Mouse (Mus musculus) heart, embryonic 14.5 days (tissue): ENCODE measurements at regions not wholly inside any gene's neighbourhood (a gene's known extent, or its start where the extent isn't known, plus 50 kb on each side); places are given as distances from the start of the nearest gene placed in this dataset.

ENCODE experiments used
- ATAC-seq: fragments of 200-750 bp; cut with Nextera tagmentation; 2 replicates; pipeline ENCODE4 v1.8.0; 2017; ENCODE audit warnings: low read depth, moderate TSS enrichment; ENCODE audit not compliant: insufficient number of reproducible peaks, insufficient read depth, low FRiP score
- H3K27ac ChIP-seq, 2 experiments: fragments of 200-500 bp in 1 of 2; fragments of 300-500 bp in 1 of 2; sonication (generic) in 1 of 2; replicated peaks in 1 of 2; 2 replicates each; pipeline ENCODE4 v1.5.1; 2012 to 2014; ENCODE audit warnings: low read depth in 2 of 2, low read length in 2 of 2, control low read depth in 1 of 2, mild to moderate bottlenecking in 1 of 2, mixed read lengths in 1 of 2; ENCODE audit not compliant: control insufficient read depth in 1 of 2, insufficient read depth in 1 of 2
- H3K27me3 ChIP-seq: fragments of 300-500 bp; sonication (generic); 2 replicates; pipeline ENCODE4 v1.6.1; 2014; ENCODE audit warnings: mild to moderate bottlenecking, low read length, control low read depth; ENCODE audit not compliant: control insufficient read depth, insufficient read depth
- H3K36me3 ChIP-seq: fragments of 300-500 bp; sonication (generic); 2 replicates; pipeline ENCODE4 v1.6.1; 2014; ENCODE audit warnings: mild to moderate bottlenecking, control low read depth, low read length, mixed read lengths; ENCODE audit not compliant: control insufficient read depth, insufficient read depth
- H3K4me1 ChIP-seq, 2 experiments: fragments of 200-500 bp in 1 of 2; fragments of 300-500 bp in 1 of 2; sonication (generic) in 1 of 2; 2 replicates each; pipeline ENCODE4 v1.6.1; 2012 to 2014; ENCODE audit warnings: low read length in 2 of 2, control low read depth in 1 of 2, mixed read lengths in 1 of 2; ENCODE audit not compliant: control insufficient read depth in 2 of 2, insufficient read depth in 2 of 2
- H3K4me2 ChIP-seq: fragments of 300-500 bp; sonication (generic); 2 replicates; pipeline ENCODE4 v1.6.1; 2014; ENCODE audit warnings: mild to moderate bottlenecking, low read length
- H3K4me3 ChIP-seq, 2 experiments: fragments of 200-500 bp in 1 of 2; fragments of 300-500 bp in 1 of 2; sonication (generic) in 1 of 2; 2 replicates each; pipeline ENCODE4 v1.5.1; 2012 to 2014; ENCODE audit warnings: low read length in 2 of 2, mild to moderate bottlenecking in 2 of 2, control low read depth in 1 of 2, low read depth in 1 of 2, moderate library complexity in 1 of 2; ENCODE audit not compliant: control insufficient read depth in 1 of 2, insufficient read depth in 1 of 2
- H3K9ac ChIP-seq: fragments of 300-500 bp; sonication (generic); 2 replicates; pipeline ENCODE4 v1.6.1; 2014; ENCODE audit warnings: mild to moderate bottlenecking, low read length
- H3K9me3 ChIP-seq: fragments of 300-500 bp; sonication (generic); 2 replicates; pipeline ENCODE4 v1.6.1; 2016; ENCODE audit warnings: low read length, control low read depth; ENCODE audit not compliant: control insufficient read depth
- WGBS: fragments of 180-500 bp; shearing (Covaris S2); extraction: QIAGEN DNeasy Blood & Tissue Kit; methylation state at CpG from one replicate; pipeline ENCODE4 v1.1.7; 2014; 5-methylcytosine and 5-hydroxymethylcytosine counted together

DNA sequence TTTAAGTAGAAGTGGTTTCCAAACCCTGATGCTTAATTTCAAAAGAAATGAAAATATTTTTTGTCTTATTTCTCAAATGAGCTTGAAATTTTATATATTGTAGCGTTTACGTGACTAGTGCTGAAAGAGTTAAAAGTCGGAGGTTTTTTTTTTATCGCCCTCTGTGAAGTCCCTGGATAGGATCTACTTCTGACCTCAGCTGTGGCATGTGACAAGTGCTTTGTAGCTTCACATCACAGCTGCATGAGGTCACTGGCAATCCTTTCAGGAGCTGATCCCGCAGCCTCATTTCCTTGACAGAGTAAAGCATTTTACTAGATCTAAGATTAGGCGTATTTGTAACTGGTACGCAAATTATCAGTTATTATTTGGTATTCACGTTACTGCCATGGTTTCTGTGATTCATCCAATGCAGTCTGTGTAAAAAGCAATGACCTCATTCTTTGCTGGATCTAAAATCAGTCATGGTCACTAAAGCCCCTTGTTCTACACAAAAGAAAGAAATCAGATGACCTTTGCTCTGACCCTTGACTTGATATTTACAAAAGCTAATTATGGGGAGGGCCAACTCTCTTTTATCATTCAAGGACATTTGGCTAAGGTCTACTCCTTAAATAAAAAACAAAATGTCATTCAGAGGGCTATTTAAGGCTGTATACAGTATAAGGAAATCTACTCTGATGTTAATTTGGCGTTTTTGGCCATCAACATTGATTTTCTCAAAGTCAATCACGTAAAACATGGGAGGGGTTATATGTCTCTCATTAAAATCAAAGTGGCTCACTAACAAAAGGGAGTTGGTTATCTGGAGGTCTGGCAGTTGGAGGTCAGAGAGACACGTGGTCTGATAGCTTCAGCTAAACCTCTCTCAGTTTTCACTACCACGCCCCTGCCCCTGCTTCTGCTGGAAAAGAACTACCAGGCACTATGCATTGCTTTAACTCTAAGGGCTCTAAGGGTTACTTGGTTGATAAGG, 94.3 kb upstream of the Zbtb20 start:
- ATAC-seq = peak; percentile 70; the same call in 1 of the 2 replicates
- no peaks in the 10 kb centered on the region for H3K27me3 ChIP-seq
- H3K27ac ChIP-seq = peak overlapping the region; percentile 80 to 88
- H3K4me2 ChIP-seq = peak overlapping the region; percentile 58
- no peak overlapping the region for H3K4me3 ChIP-seq
- peaks cover 8 to 26% of the 10 kb centered on the region in 2 experiments for H3K4me1 ChIP-seq
- no peaks in the 10 kb centered on the region for H3K36me3 ChIP-seq
- peak overlapping the region; percentile 48 for H3K9ac ChIP-seq
- WGBS = 3% methylated on average over 12 of the region's 12 CpGs
- no peaks in the 10 kb centered on the region for H3K9me3 ChIP-seq

DNA sequence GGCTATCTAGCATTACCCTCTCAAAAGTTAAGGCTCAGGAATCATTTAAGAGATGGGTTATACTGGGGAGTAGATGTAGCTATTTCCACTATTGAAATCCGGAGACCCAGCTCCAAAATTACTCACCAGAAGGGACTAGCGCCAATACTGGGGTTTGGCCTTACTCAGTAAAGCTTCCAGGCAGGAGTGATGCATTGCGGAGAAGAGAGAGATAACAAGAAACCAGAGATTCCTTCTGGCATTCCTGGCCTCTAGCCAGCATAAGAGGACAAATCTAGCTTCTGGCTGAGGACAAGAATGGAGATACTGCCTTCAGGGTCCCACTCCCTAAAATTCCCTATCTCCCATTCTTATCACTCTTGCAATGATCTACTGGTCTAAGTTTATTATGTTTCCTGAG, 95.7 kb upstream of the Zbtb20 start:
- Histone ChIP-seq H3K9me3 (no peaks in the 10 kb centered on the region), H3K4me3 (no peak overlapping the region), H3K4me1 (peaks cover 8 to 26% of the 10 kb centered on the region in 2 experiments), H3K27ac (peak overlapping the region; percentile 41 to 70; a peak in 3 of 4 replicates), H3K36me3 (no peaks in the 10 kb centered on the region), H3K9ac (no peak overlapping the region), H3K4me2 (no peak overlapping the region), H3K27me3 (no peaks in the 10 kb centered on the region)
- 27% methylated on average over 3 of the region's 3 CpGs for WGBS
- ATAC-seq = no peak

DNA sequence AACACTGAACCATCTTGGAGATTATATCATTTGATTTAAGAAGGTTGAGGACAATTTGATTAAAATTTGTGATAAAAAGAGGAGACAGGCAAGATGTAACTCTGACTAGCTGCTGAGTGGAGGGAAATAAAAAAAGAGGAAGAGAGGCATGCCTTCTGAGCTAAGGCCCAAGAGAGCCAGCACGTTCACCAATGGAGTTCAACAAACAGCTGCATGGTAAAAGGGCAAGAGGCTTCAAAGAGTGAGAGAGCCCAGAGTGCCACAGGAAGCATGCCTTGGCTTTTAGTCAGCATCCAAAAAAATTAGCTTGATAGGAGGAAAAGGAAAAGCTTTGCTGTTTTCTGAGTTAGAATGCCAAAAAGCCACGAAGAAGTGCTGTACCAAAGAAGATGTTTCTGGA, 103.0 kb upstream of the Zbtb20 start:
- H3K4me1 ChIP-seq = no peaks in the 10 kb centered on the region
- no peak for ATAC-seq
- 62% methylated on average over 2 of the region's 2 CpGs for WGBS
- H3K9me3 ChIP-seq = no peaks in the 10 kb centered on the region
- H3K4me3 ChIP-seq = no peak overlapping the region
- H3K27me3 ChIP-seq = no peaks in the 10 kb centered on the region
- no peak overlapping the region for H3K9ac ChIP-seq
- H3K36me3 ChIP-seq = no peaks in the 10 kb centered on the region
- no peak overlapping the region for H3K27ac ChIP-seq
- H3K4me2 ChIP-seq = no peak overlapping the region

DNA sequence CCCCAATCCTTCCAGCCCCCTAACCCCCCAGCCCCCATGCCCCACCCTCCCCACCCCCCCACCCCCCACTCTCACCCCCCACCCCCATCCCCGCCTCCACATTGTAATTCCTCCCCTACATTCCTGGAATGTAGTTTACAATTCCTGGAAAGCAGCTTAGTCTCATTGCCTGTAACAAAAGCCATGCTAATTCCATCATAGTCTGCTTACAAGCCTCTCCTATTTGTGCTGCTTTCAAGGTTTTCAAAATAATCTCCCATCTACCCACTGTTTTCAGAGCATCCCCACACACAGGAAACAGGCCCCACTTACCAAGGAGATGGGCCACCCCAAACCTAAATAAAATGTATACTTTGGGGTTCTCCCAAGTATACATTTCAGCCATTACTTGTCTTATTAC, 105.5 kb upstream of the Zbtb20 start:
- WGBS = 82% methylated on average over 1 of the region's 1 CpGs
- Histone ChIP-seq H3K36me3 (no peaks in the 10 kb centered on the region), H3K4me3 (no peak overlapping the region), H3K4me2 (no peak overlapping the region), H3K4me1 (no peaks in the 10 kb centered on the region), H3K27me3 (no peaks in the 10 kb centered on the region), H3K9me3 (no peaks in the 10 kb centered on the region), H3K27ac (no peak overlapping the region), H3K9ac (no peak overlapping the region)
- no peak for ATAC-seq

DNA sequence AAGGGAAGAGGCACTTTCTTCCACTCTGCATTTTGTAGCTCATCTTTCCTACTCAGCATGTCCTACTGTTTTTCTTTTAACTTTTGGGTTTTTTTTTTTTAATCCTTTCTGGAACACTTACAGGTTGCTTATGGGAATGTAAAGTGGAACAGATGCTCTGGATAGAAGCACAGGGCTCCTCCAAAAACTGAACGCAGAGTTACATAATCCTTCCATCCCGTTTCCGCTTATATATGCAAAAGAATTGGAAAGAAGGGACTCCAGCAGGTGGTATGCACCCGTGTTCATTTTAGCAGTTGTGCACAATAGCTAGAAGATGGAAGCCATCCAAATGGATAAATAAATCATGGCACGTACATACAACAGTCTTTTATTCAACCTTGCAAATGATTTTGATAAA, 127.0 kb upstream of the Zbtb20 start:
- no peak for ATAC-seq
- H3K4me2 ChIP-seq = no peak overlapping the region
- peaks cover 0 to 9% of the 10 kb centered on the region in 2 experiments; a peak in 2 of 4 replicates for H3K4me1 ChIP-seq
- WGBS = 87% methylated on average over 5 of the region's 5 CpGs
- no peak overlapping the region for H3K4me3 ChIP-seq
- H3K9ac ChIP-seq = no peak overlapping the region
- no peak overlapping the region for H3K27ac ChIP-seq
- no peaks in the 10 kb centered on the region for H3K36me3 ChIP-seq
- no peaks in the 10 kb centered on the region for H3K27me3 ChIP-seq
- no peaks in the 10 kb centered on the region for H3K9me3 ChIP-seq

DNA sequence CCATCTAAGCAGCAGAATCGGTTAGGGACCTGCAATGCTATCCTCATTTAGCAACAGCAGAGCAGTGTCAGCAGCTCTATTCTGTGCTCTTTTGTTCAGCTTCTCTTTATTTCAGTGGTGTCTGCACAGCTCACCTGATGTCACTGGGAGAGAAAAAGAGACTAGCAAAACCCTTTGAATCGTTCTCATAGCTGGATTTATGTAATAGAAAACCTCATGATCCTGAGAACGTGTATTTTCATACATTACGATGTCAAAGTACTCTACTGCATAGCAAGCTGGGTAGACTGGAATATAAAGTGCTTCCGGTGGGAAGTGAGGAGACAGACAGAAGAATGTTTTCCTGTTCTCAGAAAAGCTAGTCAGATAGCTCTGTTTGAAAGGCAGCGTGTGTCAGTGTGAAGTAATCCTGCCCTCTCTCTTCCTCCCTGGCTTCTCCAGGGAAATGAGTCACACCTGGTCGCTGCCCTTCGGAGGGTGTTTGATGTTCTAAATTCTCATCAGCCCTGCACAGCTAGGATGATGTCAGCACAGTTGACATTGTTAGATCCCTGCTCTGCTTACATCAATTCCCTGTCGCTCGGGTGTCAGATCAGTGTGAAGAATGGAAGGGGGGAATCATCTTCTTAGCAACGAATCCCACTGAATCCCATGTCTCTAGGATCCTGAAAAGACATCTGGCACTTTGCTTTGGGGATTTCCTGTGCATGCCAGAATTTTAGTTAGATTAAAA, 129.6 kb upstream of the Zbtb20 start:
- Histone ChIP-seq H3K27ac (no peak overlapping the region; a peak in 1 of 4 replicates), H3K9me3 (no peaks in the 10 kb centered on the region), H3K9ac (no peak overlapping the region), H3K4me2 (peak overlapping the region; percentile 6; the same call in 1 of the 2 replicates), H3K4me1 (peaks cover 0 to 9% of the 10 kb centered on the region in 2 experiments; a peak in 2 of 4 replicates), H3K36me3 (no peaks in the 10 kb centered on the region), H3K4me3 (no peak overlapping the region), H3K27me3 (no peaks in the 10 kb centered on the region)
- 36% methylated on average over 11 of the region's 11 CpGs for WGBS
- no peak for ATAC-seq

DNA sequence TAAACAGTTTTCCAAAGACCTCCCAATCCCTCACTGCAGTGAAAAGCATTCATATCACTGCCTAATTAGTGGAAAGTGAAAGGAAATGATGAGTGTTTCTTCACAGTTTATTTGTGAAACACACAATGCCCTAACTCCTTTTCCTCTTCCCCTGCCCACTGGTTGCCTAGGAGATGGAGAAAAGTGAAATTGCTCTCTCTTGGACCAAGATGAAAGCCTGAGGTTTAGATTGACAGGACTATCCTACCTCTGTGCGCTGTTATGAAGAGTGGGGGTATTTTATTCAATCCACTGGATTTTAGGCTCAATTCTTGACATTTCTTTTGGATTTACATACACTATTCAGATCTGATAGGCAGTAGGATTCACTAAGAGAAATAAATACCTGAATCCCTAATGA, 132.1 kb upstream of the Zbtb20 start:
- 93% methylated on average over 1 of the region's 1 CpGs for WGBS
- Histone ChIP-seq H3K4me2 (no peak overlapping the region), H3K27ac (no peak overlapping the region), H3K9ac (no peak overlapping the region), H3K27me3 (no peaks in the 10 kb centered on the region), H3K9me3 (no peaks in the 10 kb centered on the region), H3K4me3 (no peak overlapping the region), H3K36me3 (no peaks in the 10 kb centered on the region), H3K4me1 (peaks cover 0 to 9% of the 10 kb centered on the region in 2 experiments; a peak in 2 of 4 replicates)
- ATAC-seq = no peak
